Mouse (Mus musculus) erythroblast, adult 5-6 weeks (primary cell): ENCODE measurements around the gene Fer1l5. TPM values are rescaled to one million over a fixed set of nuclear protein-coding genes. Genes with fewer than 3 reads are reported as not detected.
A peak's percentile ranks its signal among the peaks of the same experiment; 100 is the strongest.

Source experiments
- ATAC-seq: replicated peaks from 2 replicates; pipeline ENCODE4 v1.8.0; 2016; ENCODE audit warnings: moderate number of reproducible peaks, mild to moderate bottlenecking, moderate TSS enrichment, inconsistent platforms; ENCODE audit not compliant: poor library complexity, low FRiP score, severe bottlenecking
- total RNA-seq, 2 experiments: library from RNA; stranded (forward) in 1 of 2; stranded (reverse) in 1 of 2; fragments of 150-400 nt in 1 of 2; fragments of 200-764, 138-1000 nt in 1 of 2; gene quantifications; 2 replicates each; pipeline versions ENCODE4 v1.2.3 to v1.2.4; 2015 to 2017; ENCODE audit warnings: low replicate concordance in 2 of 2

Gene Fer1l5
- total RNA-seq, 2 experiments from 2014 or later = not detected

DNA sequence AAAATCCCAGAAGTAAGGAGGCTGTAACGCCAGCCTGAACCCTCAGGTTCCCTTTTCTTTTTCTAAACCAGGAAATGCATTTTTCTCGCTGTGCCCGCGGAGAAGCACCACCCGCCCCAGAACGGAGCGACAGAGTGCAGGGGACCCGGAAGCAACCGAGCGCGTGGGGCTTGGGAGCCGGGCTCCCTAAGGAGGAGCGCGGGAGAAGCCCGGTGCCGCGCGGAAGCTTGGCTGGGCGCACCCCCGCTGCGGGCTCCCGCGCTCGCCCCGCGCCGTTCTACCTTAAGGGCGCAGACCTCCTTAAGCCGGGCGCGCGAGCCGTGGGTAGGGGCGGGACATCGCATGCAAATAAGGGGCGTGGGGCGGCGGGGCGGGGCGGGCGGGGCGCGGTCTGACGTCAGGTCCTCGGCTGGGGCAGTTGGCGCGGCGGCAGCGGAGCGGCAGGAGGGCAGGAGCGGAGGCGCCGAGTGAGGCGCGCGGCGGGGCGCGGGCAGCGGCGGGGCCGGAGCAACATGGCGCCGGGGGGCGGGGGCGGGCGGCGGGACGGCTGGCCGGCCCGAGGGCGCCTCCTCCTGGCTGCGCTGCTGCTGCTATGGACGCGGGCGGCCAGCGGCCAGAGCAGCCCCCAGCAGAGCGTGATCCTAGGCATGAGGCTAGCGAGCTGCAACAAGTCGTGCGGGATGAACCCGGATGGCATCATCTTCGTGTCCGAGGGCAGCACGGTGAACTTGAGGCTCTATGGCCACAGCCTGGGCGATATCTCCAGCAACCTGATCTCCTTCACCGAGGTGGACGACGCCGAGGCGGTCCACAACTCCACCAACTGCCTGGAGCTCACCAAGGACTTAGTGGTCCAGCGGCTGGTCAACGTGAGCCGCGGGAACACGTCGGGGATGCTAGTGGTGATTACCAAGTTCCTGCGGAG is 99.4 kb downstream of the Fer1l5 start, which contains the start of gene Cnnm4:
TSS of gene Cnnm4 (plus strand) at position 440 of the 925 bp plus-strand sequence.
- peak; percentile 79 for ATAC-seq

Other genes starting within 250 kb of the Fer1l5 start
- gene Uggt1, start 127.6 kb upstream of the Fer1l5 start, total RNA-seq (2015; ENCODE audit: low replicate concordance) = 17.5 and 18.6 TPM in 2 replicates
- gene Uggt1, start 127.6 kb upstream of the Fer1l5 start, total RNA-seq (2017; ENCODE audit: low replicate concordance) = 23.0 and 42.7 TPM in 2 replicates
- gene Neurl3, start 97.6 kb upstream of the Fer1l5 start, total RNA-seq (2015; ENCODE audit: low replicate concordance) = 8.6 and 14.2 TPM in 2 replicates
- 8.0 and 9.1 TPM in 2 replicates for gene Neurl3, start 97.6 kb upstream of the Fer1l5 start, total RNA-seq (2017; ENCODE audit: low replicate concordance)
- gene Arid5a, start 64.6 kb upstream of the Fer1l5 start, total RNA-seq (2015; ENCODE audit: low replicate concordance) = 2.3 and 5.6 TPM in 2 replicates
- gene Arid5a, start 64.6 kb upstream of the Fer1l5 start, total RNA-seq (2017; ENCODE audit: low replicate concordance) = 2.6 and 3.2 TPM in 2 replicates
- 1.9 and 4.6 TPM in 2 replicates for gene Kansl3, start 3.1 kb upstream of the Fer1l5 start, total RNA-seq (2015; ENCODE audit: low replicate concordance)
- gene Kansl3, start 3.1 kb upstream of the Fer1l5 start, total RNA-seq (2017; ENCODE audit: low replicate concordance) = 10.1 and 13.5 TPM in 2 replicates
- 6.9 and 7.5 TPM in 2 replicates for gene Lman2l, start 73.0 kb downstream of the Fer1l5 start, total RNA-seq (2015; ENCODE audit: low replicate concordance)
- 1.7 and 3.2 TPM in 2 replicates for gene Lman2l, start 73.0 kb downstream of the Fer1l5 start, total RNA-seq (2017; ENCODE audit: low replicate concordance)
- gene Cnnm4, start 99.3 kb downstream of the Fer1l5 start, total RNA-seq (2015; ENCODE audit: low replicate concordance) = 1.5 and 2.3 TPM in 2 replicates
- 1.5 and 3.2 TPM in 2 replicates for gene Cnnm4, start 99.3 kb downstream of the Fer1l5 start, total RNA-seq (2017; ENCODE audit: low replicate concordance)
- gene Cnnm3, start 139.6 kb downstream of the Fer1l5 start, total RNA-seq (2015; ENCODE audit: low replicate concordance) = 7.9 and 8.8 TPM in 2 replicates
- 5.7 and 7.4 TPM in 2 replicates for gene Cnnm3, start 139.6 kb downstream of the Fer1l5 start, total RNA-seq (2017; ENCODE audit: low replicate concordance)
- 3.3 TPM in 1 of 2 replicates, not detected in the other for gene Ankrd23, start 164.6 kb downstream of the Fer1l5 start, total RNA-seq (2015; ENCODE audit: low replicate concordance)
- 1.0 and 1.4 TPM in 2 replicates for gene Ankrd23, start 164.6 kb downstream of the Fer1l5 start, total RNA-seq (2017; ENCODE audit: low replicate concordance)
- gene Gm42417, start 167.1 kb downstream of the Fer1l5 start, total RNA-seq (2015; ENCODE audit: low replicate concordance) = not detected in 2 replicates
- gene Gm42417, start 167.1 kb downstream of the Fer1l5 start, total RNA-seq (2017; ENCODE audit: low replicate concordance) = not detected in 2 replicates
- 0.42 TPM in 1 of 2 replicates, not detected in the other for gene Ankrd39, start 175.2 kb downstream of the Fer1l5 start, total RNA-seq (2015; ENCODE audit: low replicate concordance)
- gene Ankrd39, start 175.2 kb downstream of the Fer1l5 start, total RNA-seq (2017; ENCODE audit: low replicate concordance) = 0.56 and 1.2 TPM in 2 replicates
- not detected in 2 replicates for gene Sema4c, start 186.1 kb downstream of the Fer1l5 start, total RNA-seq (2015; ENCODE audit: low replicate concordance)
- gene Sema4c, start 186.1 kb downstream of the Fer1l5 start, total RNA-seq (2017; ENCODE audit: low replicate concordance) = 0.56 and 0.60 TPM in 2 replicates